Mouse (Mus musculus): ENCODE data around the gene Ppm1m. TPM values are rescaled to one million over a fixed set of nuclear protein-coding genes. Genes with fewer than 3 reads are reported as not detected.

Gene Ppm1m
- 14.6 and 15.7 TPM in 2 replicates for polyA plus RNA-seq (2012; rRNA removed)

DNA sequence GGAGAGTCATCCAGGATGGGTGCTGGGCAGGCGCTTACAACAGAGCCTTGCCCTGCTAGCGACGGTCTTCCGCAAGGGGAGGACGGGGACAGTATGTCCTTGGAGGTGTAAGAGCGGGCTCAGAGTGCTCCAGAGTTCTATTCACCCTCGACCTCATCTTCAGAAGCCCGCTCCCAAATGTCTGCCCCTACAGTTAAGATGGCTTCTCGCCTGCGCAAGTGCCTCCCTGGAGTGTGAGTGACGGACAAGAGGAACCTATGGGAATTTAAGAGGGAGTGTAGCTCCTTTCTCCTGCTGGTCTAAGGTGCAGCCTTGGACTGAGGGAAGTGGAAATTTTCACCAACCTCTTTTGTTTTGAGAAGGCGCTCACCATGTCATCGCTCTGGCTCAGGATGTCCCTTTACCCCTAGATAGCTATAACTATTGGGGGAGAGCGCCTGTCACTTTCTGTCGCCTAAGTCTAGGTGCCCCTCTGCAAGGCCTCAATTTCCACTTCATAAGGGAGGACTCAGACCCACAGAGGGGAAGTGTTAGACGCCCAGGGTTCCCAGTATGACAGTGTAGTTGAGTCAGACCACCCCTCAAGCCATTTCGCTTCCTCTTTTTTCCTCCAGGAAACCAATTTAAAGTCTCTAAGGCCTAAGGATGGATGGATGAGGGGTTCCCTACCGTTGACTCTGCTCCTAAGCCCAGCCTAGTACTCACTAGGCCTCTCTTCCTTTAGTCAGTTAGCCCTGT lies at the start of gene Ppm1m:
TSS of gene Ppm1m (minus strand) at position 212 of the 738 bp plus-strand sequence.
- no peak for DNase-seq (ENCODE audit: low read depth, low spot score)
- WGBS, result 69% methylated on average over 18 of the region's 18 CpGs

- 68% methylated on average over 19 of the region's 19 CpGs for WGBS
- DNase-seq (ENCODE audit: low read depth, low spot score), result no peak
These were observed 43.4 kb upstream of the Ppm1m start for GRCm38 (mm10) chr9:106242813-106243488.

GRCm38 (mm10) chr9:106241541-106242164 lies 42.1 kb upstream of the Ppm1m start:
- 80% methylated on average over 10 of the region's 10 CpGs for WGBS
- no peak for DNase-seq (ENCODE audit: low read depth, low spot score)

DNA sequence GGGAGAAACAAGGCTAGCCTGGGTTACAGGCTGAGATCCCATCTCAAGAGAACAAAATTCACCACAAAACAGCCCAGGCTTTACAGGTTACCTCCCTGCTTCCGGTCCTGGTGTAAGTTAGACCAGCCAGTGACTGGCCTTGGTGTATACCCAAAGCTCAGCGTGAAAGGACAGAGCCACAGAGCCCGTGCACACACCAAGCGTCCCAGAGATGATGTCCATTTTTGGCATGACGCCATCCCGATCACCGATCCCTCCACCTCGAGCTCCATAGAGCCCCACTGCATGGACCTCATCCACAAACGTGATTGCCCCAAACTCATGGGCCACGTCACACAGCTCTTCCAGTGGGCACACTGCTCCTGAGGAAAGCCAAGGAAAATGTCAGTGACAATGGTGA lies 38.3 kb upstream of the Ppm1m start:
- no peak for DNase-seq (ENCODE audit: low read depth, low spot score)
- WGBS, result 93% methylated on average over 10 of the region's 10 CpGs

DNA sequence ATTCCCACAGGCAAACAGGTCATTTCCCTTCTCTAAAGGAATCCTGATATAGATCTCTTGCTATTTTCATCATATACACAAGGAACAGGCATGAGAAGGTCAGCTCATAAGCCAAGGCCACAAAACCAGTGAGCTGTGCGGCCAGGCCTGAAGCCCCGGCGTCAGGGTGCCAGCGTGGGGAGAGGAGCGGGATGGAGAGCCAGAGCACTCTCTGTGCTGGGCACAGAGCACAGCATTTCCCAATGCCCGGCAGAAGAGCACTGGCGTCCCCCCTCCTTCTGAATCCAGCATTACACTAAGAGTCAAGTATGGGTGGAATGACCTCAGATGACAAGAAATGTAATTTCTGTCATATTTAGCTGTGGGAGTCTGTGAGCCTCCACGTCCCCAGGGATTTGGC lies 37.9 kb upstream of the Ppm1m start:
- 86% methylated on average over 8 of the region's 8 CpGs for WGBS
- DNase-seq (ENCODE audit: low read depth, low spot score), result no peak

DNA sequence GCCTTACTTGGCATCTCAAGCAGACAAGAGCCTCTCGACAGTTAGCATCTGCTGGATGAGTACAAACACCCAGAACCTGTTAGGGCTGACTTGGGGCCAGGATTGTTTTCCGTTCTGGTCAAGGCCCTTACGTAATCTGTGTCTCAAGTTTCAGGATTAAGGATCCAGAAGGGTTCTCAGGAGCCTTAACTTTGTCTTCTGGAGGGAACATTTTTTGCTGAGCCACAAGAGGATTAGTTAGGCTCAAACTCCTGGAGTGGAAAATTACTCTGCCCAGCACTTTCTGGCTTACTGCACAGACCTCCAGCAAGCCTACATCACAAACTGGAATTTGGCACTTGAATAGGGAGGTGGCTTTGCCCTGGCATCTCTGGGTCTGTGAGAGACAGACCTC lies 37.3 kb upstream of the Ppm1m start:
- WGBS, result 75% methylated on average over 3 of the region's 3 CpGs
- no peak for DNase-seq (ENCODE audit: low read depth, low spot score)

- DNase-seq (ENCODE audit: low read depth, low spot score), result no peak
- WGBS, result 90% methylated on average over 23 of the region's 23 CpGs
These were observed 36.7 kb upstream of the Ppm1m start for GRCm38 (mm10) chr9:106236156-106236817.

- WGBS, result 83% methylated on average over 23 of the region's 23 CpGs
These were observed 35.8 kb upstream of the Ppm1m start for GRCm38 (mm10) chr9:106235194-106235830.

GRCm38 (mm10) chr9:106233953-106234352 lies 34.4 kb upstream of the Ppm1m start:
- WGBS, result 85% methylated on average over 6 of the region's 6 CpGs
- DNase-seq (ENCODE audit: low read depth, low spot score), result no peak

More at GRCm38 (mm10) chr9:106235194-106235830, 35.8 kb upstream of the Ppm1m start:
- DNase-seq (ENCODE audit: low read depth, low spot score), result no peak

DNA sequence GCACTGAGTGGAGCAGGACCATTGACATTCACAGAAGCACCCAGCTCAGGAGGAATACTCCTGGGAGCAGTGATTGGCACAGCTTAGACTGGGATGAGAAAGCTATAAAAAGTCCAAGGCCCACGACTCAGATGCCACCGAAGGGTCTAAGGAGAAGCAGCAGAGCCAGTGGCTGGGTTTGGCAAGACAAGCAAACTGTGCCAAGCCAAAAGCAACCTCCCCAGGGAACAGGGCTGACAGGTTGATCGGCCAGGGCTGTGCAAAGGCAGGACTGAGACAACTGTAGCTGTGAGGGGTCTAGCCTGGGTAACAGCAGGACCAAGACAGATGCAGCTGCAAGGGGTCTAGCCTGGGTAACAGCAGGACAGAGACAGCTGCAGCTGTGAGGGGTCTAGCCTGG lies 33.4 kb upstream of the Ppm1m start:
- 83% methylated on average over 3 of the region's 3 CpGs for WGBS
- DNase-seq (ENCODE audit: low read depth, low spot score), result no peak

GRCm38 (mm10) chr9:106231816-106232215 lies 32.3 kb upstream of the Ppm1m start:
- no peak for DNase-seq (ENCODE audit: low read depth, low spot score)
- WGBS, result 91% methylated on average over 4 of the region's 4 CpGs

DNA sequence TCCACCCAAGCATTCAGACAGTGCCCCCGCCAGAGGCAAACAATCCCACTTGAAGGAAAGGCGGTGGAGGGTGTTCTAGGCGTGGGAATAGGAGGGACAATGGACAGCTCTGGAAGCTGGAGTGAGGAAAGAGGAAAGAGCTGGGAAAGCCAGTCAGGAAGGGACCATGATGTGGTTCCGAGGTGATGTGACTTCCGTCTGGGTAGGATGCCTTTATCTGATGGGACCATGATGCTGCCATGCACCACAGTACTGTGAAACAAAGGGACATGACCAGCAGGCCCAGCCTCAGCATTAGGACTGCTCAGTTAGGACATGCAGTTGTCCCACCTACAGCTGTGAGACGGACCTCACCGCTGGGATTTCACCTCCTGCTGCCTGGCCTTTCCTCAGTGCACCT lies 31.7 kb upstream of the Ppm1m start:
- DNase-seq (ENCODE audit: low read depth, low spot score), result no peak

DNA sequence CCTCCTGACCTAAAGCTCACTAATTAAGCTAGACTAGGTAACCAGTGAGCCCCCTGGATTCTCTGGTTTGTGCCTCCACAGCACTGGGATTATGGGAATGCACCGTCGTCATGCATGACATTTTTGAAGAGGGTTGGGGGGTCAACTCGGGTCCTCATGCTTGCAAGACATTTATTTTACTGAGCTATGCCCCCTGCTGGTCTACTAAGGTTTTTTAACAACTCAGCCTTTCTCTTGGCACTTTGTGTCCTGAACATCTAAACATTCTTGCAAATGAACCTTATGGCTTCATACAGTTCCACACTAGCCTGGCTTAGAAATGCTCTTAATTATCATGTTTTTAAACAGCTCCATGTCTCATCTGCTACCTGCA lies 31.2 kb upstream of the Ppm1m start:
- no peak for DNase-seq (ENCODE audit: low read depth, low spot score)
- 44% methylated on average over 3 of the region's 3 CpGs for WGBS

More for the DNA sequence above, 31.7 kb upstream of the Ppm1m start:
- WGBS, result 76% methylated on average over 7 of the region's 7 CpGs

DNA sequence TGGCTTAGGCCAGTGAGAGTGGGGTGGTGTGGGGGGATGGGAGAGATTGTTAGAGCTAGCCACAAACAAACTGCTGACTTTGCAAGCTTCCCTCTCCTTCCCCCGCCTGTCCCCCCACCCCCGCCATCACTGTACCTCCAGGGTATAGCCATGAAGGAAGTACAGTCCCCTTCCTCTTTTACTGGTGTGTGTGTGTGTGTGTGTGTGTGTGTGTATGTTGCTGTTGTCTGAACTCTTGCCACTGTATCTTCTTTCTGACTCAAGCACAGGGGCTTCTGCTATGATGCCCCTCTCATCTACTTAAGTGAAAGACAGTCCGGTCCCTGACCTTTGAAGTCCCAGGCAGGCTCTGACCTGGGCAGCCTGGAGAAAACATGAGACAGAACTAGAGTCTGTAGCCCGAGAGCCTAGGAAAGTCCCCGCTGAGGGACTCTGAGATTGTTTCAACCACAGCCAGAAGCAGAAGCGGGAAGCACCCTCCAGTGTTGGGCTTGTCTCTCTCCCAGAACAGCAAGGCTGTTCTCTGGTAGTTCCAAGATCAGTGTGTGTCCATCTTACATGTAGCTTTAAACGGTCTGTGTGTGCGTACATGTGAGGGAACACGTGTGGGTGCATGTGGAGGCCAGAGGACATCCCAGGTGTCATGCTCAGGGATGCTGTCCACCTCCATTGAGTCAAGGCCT lies 30.6 kb upstream of the Ppm1m start:
- DNase-seq (ENCODE audit: low read depth, low spot score), result no peak
- 83% methylated on average over 9 of the region's 9 CpGs for WGBS

- DNase-seq (ENCODE audit: low read depth, low spot score), result no peak
- 48% methylated on average over 8 of the region's 8 CpGs for WGBS
These were observed 28.4 kb upstream of the Ppm1m start for GRCm38 (mm10) chr9:106227790-106228429.

DNA sequence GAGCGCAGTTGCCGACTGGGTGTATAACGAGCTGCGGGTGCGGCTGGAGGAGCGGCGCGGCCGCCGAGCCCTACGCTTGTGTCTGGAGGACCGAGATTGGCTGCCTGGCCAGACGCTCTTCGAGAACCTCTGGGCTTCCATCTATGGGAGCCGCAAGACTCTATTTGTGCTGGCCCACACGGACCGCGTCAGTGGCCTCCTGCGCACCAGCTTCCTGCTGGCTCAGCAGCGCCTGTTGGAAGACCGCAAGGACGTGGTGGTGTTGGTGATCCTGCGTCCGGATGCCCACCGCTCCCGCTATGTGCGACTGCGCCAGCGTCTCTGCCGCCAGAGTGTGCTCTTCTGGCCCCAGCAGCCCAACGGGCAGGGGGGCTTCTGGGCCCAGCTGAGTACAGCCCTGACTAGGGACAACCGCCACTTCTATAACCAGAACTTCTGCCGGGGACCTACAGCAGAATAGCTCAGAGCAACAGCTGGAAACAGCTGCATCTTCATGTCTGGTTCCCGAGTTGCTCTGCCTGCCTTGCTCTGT lies 26.7 kb upstream of the Ppm1m start:
- 6% methylated on average over 34 of the region's 34 CpGs for WGBS
- no peak for DNase-seq (ENCODE audit: low read depth, low spot score)

DNA sequence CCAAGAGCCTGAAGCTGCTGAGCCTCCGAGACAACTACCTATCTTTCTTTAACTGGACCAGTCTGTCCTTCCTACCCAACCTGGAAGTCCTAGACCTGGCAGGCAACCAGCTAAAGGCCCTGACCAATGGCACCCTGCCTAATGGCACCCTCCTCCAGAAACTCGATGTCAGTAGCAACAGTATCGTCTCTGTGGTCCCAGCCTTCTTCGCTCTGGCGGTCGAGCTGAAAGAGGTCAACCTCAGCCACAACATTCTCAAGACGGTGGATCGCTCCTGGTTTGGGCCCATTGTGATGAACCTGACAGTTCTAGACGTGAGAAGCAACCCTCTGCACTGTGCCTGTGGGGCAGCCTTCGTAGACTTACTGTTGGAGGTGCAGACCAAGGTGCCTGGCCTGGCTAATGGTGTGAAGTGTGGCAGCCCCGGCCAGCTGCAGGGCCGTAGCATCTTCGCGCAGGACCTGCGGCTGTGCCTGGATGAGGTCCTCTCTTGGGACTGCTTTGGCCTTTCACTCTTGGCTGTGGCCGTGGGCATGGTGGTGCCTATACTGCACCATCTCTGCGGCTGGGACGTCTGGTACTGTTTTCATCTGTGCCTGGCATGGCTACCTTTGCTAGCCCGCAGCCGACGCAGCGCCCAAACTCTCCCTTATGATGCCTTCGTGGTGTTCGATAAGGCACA lies 26.1 kb upstream of the Ppm1m start:
- no peak for DNase-seq (ENCODE audit: low read depth, low spot score)
- 61% methylated on average over 24 of the region's 24 CpGs for WGBS

GRCm38 (mm10) chr9:106222994-106223393 lies 23.4 kb upstream of the Ppm1m start:
- 79% methylated on average over 4 of the region's 4 CpGs for WGBS

More at GRCm38 (mm10) chr9:106222994-106223393, 23.4 kb upstream of the Ppm1m start:
- no peak for DNase-seq (ENCODE audit: low read depth, low spot score)

Measured in large intestine, adult 2 months (tissue).